Mouse (Mus musculus): ENCODE measurements around the gene Acad8.

- TF ChIP-seq CTCF (IDR thresholded peaks at IDR 0.05) = no peak
- no peak for TF ChIP-seq POLR2A (IDR thresholded peaks at IDR 0.05; ENCODE audit: insufficient read depth, low read depth, low read length)
- no peak for TF ChIP-seq EP300 (IDR thresholded peaks at IDR 0.05; ENCODE audit: insufficient read depth, low read depth, low read length)
These were observed 6.6 kb upstream of the Acad8 start for GRCm38 (mm10) chr9:27005933-27006332.
